Mouse (Mus musculus): ENCODE data around the gene Cnppd1.

Cnppd1 gene

DNA sequence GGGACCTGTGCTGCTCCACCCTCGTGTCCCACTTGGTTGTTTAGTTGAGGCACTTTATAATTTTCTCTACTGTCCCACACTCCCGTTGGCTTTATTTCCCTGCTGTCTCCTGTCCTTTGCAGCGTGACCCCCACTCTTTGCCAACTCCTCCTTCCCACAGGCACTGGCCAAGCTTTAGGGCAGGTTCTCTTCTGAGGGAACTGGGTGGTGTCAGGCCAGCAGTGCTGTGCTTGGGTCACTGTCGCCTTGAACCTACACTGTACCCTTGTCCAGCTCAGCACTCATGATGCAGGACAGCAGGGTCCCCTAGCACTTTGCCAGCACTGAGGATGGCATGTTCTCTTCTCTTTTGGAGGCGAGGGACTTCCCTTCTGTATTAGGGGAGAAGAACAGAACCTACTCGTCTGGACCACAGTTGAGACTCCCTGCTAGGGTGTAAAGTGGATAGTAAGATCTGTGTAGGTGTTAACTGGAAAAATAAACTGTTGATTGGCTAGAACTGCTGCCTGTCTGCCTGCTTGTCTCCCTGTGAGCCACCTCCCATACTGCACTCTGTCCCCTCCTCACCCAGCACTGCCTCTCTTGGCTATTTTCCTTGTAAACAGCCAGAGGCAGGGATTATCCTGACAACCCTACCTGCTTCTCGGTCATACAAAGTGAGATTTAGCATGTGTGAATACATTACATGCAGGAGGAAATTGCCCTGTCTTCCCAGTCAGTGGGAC, 5.1 kb upstream of the Cnppd1 start:
- no peak for DNase-seq

DNA sequence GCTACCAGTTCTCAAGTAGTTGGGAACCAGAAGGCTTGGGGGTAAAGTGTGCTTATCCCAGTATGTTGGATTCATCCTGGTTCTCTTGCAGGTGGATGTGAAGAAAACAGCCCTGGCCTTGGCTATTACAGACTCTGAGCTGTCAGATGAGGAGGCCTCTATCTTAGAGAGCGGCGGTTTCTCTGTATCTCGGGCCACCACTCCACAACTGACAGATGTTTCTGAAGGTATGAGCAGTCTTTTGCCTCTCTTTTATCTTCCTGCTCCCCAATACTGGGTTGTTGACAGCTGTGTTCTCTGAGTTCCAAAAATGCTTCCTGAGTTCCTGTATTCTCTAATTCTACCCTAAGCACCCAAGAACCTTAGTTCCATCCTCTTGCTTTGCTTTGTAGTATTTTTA, 3.1 kb upstream of the Cnppd1 start:
- DNase-seq, result no peak

GRCm38 (mm10) chr1:75141486-75142190, 873 bp downstream of the Cnppd1 start:
- DNase-seq, result peak; percentile 63

GRCm38 (mm10) chr1:75140601-75141190, 1.8 kb downstream of the Cnppd1 start:
- no peak for DNase-seq

DNA sequence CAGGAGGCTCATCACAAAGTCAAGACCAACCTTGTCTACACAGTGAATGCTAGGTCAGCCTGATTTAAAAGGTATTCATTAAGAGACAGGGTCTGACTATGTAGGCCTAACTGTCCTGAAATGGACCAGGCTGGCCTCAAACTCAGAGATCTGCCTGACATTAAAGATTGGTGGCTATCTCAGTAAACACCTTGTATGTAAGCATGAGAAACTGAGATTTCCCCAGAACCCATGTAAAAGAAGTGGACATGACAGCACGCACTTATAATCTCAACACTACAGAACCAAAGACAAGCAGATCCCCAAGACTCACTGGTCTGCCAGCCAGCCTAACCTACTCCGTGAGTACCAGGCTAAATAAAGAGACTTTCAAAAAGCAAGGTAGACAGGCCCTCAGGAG, 4.1 kb downstream of the Cnppd1 start:
- DNase-seq, result no peak

DNA sequence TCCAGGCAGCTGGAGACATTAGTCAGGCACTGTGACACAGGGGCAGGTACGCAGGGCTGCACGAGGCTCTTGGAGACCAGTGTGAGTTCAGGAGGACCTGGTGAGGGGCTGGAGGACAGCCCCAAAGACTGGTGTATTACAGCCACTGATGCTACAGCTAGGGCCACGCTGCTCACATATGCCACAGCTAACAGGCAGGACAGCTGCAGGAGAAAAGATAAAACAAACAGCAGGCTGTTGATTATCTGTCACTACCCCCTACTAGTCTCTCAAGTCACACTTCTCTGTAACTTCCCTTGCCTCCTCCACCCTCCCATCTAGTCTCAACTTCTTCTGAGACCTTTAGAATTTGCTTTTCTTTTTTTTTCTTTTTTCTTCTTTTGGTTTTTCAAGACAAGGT, 5.8 kb downstream of the Cnppd1 start:
- no peak for DNase-seq

DNA sequence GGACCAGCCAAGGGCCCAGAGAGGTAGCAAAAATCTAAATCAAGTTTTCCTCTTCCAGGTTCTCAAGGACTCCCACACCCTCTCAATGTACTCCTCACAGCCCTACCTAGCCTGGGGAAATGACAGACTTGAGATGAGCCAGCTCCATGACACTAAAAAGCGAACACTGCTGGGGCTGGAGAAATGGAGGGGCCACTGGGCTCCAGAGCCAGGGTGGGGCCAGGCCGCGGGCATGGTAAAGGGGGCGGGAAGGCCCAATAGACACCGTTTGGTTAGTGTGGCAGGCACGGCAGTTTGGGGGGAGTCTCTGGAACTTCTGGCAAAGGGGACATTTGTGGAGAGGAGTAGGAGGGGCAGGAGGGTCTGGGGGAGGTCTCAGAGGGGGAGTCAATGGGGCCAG, 6.2 kb downstream of the Cnppd1 start:
- DNase-seq, result no peak

DNA sequence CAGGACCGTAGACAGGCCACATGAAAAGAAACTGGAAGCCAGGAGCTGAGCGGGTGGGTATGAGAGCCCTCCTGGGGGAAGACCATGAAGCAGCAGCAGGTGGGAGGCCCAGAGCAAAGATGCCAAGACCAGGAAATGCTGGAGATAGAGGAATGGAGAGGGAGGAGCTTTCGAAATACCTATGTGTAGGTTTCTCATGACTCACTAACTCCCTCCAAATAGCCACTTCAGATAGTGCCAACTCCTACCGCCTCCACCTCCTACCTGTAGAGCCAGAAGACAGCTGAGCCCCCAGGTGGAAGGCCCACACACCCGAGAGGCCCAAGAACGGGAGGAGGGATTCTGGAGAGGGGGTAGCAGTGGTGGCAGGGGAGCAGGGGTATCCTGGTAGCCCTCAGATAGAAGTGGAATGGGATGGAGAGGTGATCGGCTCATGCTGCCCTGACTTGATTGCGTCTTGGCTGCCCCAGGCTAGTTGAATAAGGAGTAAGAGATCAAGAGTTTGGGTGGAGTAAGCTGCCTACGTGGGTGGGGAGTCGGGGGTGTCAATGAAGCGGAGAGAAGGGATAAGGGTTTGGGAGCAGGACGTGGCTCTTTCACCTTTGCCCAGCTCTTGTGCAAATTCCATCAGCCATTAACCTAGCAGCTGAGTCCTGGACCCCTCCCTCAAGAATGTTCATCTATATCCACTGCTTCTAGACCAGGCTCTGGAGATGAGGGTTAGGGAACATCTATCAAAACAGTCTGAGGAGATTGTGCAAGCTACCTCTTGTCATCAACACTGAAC, 8.9 kb downstream of the Cnppd1 start, which contains the start of gene Slc23a3:
Gene Slc23a3, minus strand, starts transcription at position 470 of the 787 bp plus-strand sequence.
- no peak for DNase-seq

DNA sequence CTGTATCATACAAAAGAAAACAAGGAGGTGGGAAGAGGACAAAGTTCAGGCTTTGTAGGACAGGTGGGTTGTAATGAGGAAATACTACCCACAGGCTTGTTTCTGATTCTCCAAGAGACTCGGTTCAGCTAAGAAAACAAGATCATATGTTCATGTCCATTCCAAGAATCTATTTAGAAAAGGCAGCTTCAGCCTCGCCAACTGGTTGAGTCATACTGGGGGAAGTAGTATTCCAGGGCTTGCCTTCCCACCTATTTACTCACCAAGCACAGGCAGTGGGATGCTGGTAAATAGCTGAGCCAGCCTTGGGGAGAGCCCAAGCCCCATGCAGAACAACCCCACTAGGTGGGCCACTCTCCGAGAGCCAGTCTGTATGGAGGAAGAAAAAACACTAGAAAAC, 13.9 kb downstream of the Cnppd1 start:
- no peak for DNase-seq

DNA sequence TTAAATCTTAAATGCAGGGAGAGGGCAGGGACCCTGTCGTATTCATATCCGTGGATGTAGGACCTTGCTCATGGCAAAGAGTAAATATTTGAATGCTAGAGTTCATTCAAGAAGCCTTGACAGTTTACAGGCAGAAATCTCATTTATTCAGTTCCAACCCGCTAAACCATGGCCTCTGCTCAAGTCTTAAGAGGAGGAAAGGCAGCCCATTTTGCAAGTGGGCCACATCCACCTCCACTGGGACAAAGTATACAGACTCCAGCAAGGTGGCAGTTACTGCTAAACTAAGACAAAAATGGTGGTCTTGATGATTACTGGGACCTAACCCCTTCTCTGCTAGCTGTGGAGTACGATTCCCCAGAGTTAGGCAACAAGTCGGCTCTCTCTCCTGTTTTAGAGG, 17.1 kb downstream of the Cnppd1 start:
- no peak for DNase-seq

DNA sequence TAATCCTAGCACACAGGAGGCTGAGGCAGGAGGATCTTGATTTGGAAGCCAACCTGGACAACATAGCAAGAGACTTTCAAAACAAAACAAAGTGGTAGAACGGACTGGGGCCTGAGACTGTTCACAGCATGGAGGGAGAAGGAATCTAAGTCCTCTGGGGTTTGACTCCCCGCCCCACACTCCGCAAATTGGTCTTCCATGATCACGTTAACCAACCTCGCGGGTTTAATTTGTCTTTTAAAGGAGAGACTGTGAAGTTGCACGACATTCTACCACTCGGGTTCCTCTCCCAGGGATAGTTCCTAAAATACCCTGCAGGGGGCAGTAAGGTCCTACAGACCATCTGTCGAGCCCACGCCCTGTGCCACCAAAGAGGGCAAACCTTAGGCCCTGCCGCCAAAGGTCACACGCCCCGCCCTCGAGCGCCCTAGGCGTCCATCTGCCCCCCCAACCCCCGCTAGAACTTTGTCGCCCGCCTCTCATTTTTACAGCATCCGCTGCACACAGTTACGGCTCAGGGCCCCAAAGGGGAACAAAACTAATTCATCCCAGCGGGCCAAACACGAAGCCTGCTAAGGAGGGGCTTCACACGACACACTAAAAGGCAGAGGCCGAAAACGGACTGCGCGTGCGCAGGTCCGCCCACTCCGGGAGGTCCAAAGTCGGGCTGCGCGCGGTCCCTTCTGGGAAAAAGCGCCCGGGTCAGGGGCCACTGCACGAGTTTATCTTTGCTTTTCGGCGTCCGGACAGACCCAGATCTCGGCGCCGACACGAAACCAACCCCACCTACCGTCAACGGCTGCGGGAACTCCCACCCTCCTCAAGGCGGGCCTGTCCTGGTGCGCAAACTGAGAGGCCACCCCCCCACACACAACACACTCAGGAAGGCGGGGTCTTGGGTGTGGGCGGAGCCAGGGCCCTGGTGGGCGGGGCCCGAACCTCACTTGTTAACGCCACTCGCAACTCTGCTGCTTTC, 17.9 kb downstream of the Cnppd1 start, which contains the start of gene Nhej1:
Gene Nhej1, minus strand, starts transcription at position 855 of the 976 bp plus-strand sequence.
- peak; percentile 98 for DNase-seq

DNA sequence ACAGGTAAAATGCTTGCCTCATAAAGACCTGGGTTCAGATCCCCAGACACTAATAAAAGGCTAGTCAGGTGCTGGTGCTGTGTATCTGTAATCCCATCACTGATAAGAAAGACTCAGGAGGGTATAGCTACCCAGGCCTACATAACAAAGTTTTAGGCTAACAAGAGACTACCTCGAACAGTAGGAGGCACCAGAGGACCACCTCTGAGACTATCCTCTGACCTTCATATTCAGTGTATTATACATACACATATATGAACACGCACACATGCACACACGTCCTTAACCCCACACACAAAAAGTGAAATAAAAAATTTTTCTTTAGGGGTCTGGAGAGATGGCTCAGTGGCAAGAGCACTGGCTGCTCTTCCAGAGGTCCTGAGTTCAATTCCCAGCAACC, 20.3 kb downstream of the Cnppd1 start:
- DNase-seq, result no peak
